Mouse (Mus musculus): ENCODE measurements around the gene Nek4.

Gene Nek4

GRCm38 (mm10) chr14:30951154-30951825, at the start of gene Nek4:
Gene Nek4 (plus strand): TSS chr14:30951377.
- peak; percentile 94 for DNase-seq (ENCODE audit: low spot score)

DNA sequence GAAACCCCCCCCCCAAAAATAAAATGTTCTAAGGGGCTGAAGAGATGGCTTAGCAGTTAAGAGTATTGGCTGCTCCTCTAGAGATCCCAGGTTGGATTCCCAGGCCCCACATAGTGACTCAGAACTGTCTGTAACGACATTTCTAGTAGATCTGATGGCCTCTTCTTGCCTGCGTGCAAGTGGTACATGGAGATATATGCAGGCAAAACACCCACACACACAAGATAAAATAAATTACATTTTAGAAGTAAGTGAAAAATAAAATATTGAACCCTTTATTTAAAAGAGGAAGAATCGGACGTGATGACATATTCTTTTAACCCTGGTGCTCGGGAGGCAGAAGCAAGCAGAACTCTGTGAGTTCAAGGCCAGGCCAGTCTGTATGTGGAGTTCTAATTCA, 48.5 kb upstream of the Nek4 start:
- no peak for DNase-seq (ENCODE audit: low spot score)

- DNase-seq (ENCODE audit: low spot score), result no peak
Observed at GRCm38 (mm10) chr14:30903036-30903435, 48.1 kb upstream of the Nek4 start.

GRCm38 (mm10) chr14:30904307-30904706, 46.9 kb upstream of the Nek4 start:
- no peak for DNase-seq (ENCODE audit: low spot score)

GRCm38 (mm10) chr14:30906001-30906400, 45.2 kb upstream of the Nek4 start:
- DNase-seq (ENCODE audit: low spot score), result no peak

- no peak for DNase-seq (ENCODE audit: low spot score)
Observed at GRCm38 (mm10) chr14:30907814-30908265, 43.3 kb upstream of the Nek4 start.

- no peak for DNase-seq (ENCODE audit: low spot score)
Observed at GRCm38 (mm10) chr14:30911141-30911540, 40.0 kb upstream of the Nek4 start.

DNA sequence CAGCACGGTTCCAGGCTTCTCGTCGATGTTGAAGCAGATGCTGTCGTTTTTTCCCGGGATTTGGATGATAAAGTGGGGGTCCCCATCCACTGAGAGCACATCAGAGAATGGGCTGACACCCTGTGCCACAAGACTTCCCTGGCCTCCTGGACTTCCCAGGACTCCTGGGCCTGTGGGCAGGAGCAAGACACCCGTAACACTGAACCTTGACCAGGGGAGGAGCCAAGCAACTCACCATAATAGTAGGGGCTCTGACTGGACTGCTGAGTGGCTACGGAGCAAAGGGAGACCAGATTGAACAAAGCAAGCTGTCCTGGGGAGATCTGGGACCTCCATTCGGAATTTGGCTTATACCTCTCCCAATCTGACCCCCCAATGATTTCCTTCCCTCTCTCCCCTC, 38.5 kb upstream of the Nek4 start:
- DNase-seq (ENCODE audit: low spot score), result no peak

DNA sequence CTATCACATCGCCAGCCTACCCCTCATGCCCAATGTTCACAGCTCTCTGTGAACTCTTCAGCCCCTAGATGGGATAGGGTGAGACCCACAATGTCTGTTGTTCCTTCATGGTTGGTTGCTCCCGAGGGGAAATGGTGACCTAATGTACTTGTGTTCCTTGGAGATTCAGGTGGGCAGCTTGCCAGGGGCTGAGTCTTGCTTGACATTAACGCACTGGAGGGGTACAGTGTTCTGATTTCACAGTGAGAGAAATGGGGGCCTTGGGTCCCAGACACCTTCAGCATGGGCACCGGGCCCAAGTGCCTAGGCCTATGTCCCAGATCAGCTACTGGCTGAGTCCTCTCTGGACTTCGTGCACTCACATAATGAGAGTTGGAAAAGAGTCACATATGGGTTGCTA, 37.8 kb upstream of the Nek4 start:
- DNase-seq (ENCODE audit: low spot score), result peak; percentile 64

GRCm38 (mm10) chr14:30916516-30916915, 34.7 kb upstream of the Nek4 start:
- DNase-seq (ENCODE audit: low spot score), result no peak

GRCm38 (mm10) chr14:30922053-30922670, 29.0 kb upstream of the Nek4 start:
- no peak for DNase-seq (ENCODE audit: low spot score)

- DNase-seq (ENCODE audit: low spot score), result no peak
Observed at GRCm38 (mm10) chr14:30923375-30924105, 27.6 kb upstream of the Nek4 start, which contains the start of gene Itih3. Gene Itih3 (minus strand): TSS chr14:30923760.

GRCm38 (mm10) chr14:30925492-30925891, 25.7 kb upstream of the Nek4 start:
- DNase-seq (ENCODE audit: low spot score), result no peak

- DNase-seq (ENCODE audit: low spot score), result no peak
Observed at GRCm38 (mm10) chr14:30930386-30930785, 20.8 kb upstream of the Nek4 start.

- no peak for DNase-seq (ENCODE audit: low spot score)
Observed at GRCm38 (mm10) chr14:30933351-30933750, 17.8 kb upstream of the Nek4 start.

DNA sequence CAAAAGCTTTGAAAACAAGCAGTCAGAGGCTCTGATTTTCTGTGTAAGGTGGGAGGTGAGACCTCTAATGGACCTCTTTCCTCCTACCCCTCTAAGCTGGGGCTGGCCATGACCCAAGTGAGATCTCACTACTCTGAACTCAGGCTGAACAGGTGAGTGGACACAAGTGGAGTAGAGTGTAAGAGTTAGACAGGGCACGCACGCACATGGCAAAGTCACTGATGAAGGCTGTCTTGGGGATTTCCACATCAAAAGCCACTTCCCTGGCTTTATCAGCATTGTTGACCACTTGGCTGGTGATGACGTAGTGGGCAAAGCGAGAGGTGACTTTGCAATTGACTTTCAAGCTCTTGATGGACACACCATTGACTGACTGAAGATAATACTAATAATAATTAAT, 8.9 kb upstream of the Nek4 start:
- DNase-seq (ENCODE audit: low spot score), result no peak

DNA sequence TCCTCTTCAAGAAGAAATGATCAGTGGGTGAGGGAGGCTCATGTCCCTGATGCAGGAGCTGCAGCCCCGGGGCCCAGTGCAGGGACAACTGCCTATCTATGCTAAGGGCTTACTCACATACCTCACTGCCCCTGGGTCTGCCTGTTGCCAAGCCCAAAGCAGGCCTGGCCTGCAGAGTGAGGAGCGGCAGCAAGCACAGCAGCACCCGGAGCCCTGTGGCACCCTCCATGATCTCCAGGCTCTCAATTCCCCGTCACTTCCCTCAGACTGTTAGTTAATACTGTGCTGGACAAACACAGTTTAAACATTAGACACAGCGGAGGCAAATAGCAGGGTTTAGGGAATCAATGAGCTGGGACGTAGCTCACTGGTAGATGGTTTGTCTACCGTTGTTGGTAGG, 8.1 kb upstream of the Nek4 start, which contains the start of gene Itih1:
Gene Itih1 (minus strand): TSS at position 252 of the 400 bp plus-strand sequence.
- no peak for DNase-seq (ENCODE audit: low spot score)

DNA sequence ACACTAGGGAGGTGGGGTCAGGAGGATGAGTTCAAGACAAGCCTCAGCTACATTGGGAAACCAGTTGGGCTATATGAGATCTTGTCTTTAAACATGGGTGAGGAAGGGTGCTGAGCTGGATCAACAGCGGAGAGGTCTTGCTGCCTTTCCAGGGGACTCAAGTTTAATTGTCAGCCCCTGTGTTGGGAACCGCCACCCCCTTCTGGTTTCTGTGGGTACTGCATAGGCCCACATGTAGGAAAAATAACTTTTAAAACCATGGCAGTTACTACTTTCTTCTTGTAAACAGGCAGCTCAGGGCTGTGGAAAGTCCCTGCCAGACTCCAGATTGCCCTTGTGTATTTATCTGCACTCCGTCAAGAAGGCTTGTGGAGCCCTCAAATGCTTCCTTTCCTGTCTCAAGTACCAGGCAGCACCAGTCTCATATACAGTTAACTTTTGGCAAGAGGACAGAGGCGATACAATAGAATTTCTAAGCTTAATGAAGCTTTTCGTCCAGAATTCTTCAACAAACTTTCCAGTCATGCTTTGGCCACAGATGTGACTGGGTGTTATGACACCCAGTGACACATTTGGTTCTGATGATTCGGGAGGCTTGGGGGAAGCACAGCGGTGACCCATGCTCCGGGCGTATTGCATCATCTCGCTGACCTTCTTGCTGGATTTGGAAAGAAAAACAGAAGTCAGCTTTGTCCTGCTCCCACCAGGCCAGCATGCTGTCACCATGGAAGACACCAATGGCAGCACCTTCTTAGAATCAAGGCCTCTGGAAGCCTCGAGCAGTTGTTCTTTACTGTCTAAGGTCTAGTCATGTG, 7.1 kb upstream of the Nek4 start:
- DNase-seq (ENCODE audit: low spot score), result peak; percentile 85

GRCm38 (mm10) chr14:30944745-30945144, 6.4 kb upstream of the Nek4 start:
- DNase-seq (ENCODE audit: low spot score), result no peak

GRCm38 (mm10) chr14:30949986-30950385, 1.2 kb upstream of the Nek4 start:
- DNase-seq (ENCODE audit: low spot score), result no peak

- no peak for DNase-seq (ENCODE audit: low spot score)
Observed at GRCm38 (mm10) chr14:30958517-30958916, 7.3 kb downstream of the Nek4 start.

DNA sequence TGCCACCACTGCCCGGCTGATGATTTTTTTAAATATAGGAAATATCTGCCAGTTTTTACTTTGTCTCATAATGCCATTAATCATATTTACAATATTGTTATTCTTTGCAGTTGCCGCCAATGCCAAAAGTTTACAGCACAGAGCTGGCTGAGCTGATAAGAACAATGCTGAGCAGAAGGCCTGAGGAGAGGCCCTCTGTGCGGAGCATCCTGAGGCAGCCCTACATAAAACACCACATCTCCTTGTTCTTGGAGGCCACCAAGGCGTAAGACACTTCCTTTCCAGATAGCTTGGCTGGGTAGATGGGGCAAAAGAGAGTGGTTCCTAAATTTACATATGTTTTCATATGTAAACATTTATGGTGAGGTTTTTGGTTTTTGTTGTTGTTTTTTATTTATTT, 7.9 kb downstream of the Nek4 start:
- no peak for DNase-seq (ENCODE audit: low spot score)
